Mouse (Mus musculus) ES-E14 (cell line): ENCODE measurements around the gene Gabarapl1. TPM values are rescaled to one million over a fixed set of nuclear protein-coding genes. Genes with fewer than 3 reads are reported as not detected.

Experiments
- DNase-seq: peaks from one replicate; pipeline ENCODE4 v3.0.0-alpha.2; 2013; ENCODE audit warnings: low read depth, low spot score
- H3K27ac ChIP-seq: 2 replicates; pipeline ENCODE4 v1.5.1; 2012; ENCODE audit warnings: low read depth, mild to moderate bottlenecking, low read length, moderate library complexity, mixed read lengths; ENCODE audit not compliant: poor library complexity, insufficient read depth, severe bottlenecking
- H3K36me3 ChIP-seq: 2 replicates; pipeline ENCODE4 v1.6.1; 2012; ENCODE audit warnings: mild to moderate bottlenecking, low read length, moderate library complexity, mixed read lengths; ENCODE audit not compliant: control insufficient read depth, poor library complexity, insufficient read depth, severe bottlenecking
- H3K4me1 ChIP-seq, 2 experiments: fragments of 150-350 bp in 1 of 2; sonication (generic) in 1 of 2; 2 replicates each; pipeline ENCODE4 v1.6.1; 2012; ENCODE audit warnings: low read length in 2 of 2, mild to moderate bottlenecking in 1 of 2, mixed read lengths in 1 of 2; ENCODE audit not compliant: control insufficient read depth in 2 of 2, insufficient read depth in 2 of 2, poor library complexity in 1 of 2
- H3K4me3 ChIP-seq, 2 experiments: fragments of 150-350 bp in 1 of 2; sonication (generic) in 1 of 2; 2 replicates each; pipeline ENCODE4 v1.5.1; 2012; ENCODE audit warnings: low read length in 2 of 2, low read depth in 1 of 2, mild to moderate bottlenecking in 1 of 2, mixed read lengths in 1 of 2; ENCODE audit not compliant: insufficient read depth in 1 of 2, poor library complexity in 1 of 2, severe bottlenecking in 1 of 2
- H3K9ac ChIP-seq: 2 replicates; pipeline ENCODE4 v1.6.1; 2012; ENCODE audit warnings: low read depth, mild to moderate bottlenecking, low read length, mixed read lengths; ENCODE audit not compliant: poor library complexity, insufficient read depth, severe bottlenecking
- H3K9me3 ChIP-seq: fragments of 150-350 bp; sonication (generic); 2 replicates; pipeline ENCODE4 v1.6.1; 2012; ENCODE audit warnings: low read depth, mild to moderate bottlenecking, low read length; ENCODE audit not compliant: control insufficient read depth, insufficient read depth
- CHD2 ChIP-seq: IDR thresholded peaks from 2 replicates; pipeline ENCODE4 v1.6.1; 2014; ENCODE audit warnings: mild to moderate bottlenecking, low read depth, low read length, inconsistent platforms
- HCFC1 ChIP-seq: IDR thresholded peaks from 2 replicates; pipeline ENCODE4 v1.6.1; 2012; ENCODE audit warnings: low read length, inconsistent platforms, borderline replicate concordance; ENCODE audit not compliant: insufficient read depth
- MAFK ChIP-seq: IDR thresholded peaks from 2 replicates; pipeline ENCODE4 v1.6.1; 2014; ENCODE audit warnings: mild to moderate bottlenecking, low read depth, low read length, inconsistent platforms; ENCODE audit not compliant: insufficient read depth
- ZC3H11A ChIP-seq: IDR thresholded peaks from 2 replicates; pipeline ENCODE4 v1.6.1; 2012; ENCODE audit warnings: low read depth, mild to moderate bottlenecking, inconsistent platforms, low read length, borderline replicate concordance
- ZNF384 ChIP-seq: IDR thresholded peaks from 2 replicates; pipeline ENCODE4 v1.6.1; 2012; ENCODE audit warnings: low read depth, low read length, inconsistent platforms
- in situ Hi-C, 2 experiments: fragments of 600-800 bp; cut with MboI; formaldehyde crosslinking; loops; one replicate each; pipeline ENCODE4 v1.15.1; 2025; ENCODE audit warnings: low sequenced_read_pairs in 2 of 2, inconsistent platforms in 1 of 2; ENCODE audit not compliant: unreplicated experiment in 2 of 2
- total RNA-seq: library from RNA; depleted of rRNA; stranded (reverse); fragments of 300-350 nt; gene quantifications from 2 replicates; pipeline ENCODE4 v1.2.3, GENCODE M21; 2012

Gabarapl1 gene
- total RNA-seq, 1 experiment = 25.6 TPM

- no peak for DNase-seq
- no peaks in the 10 kb centered on the region for H3K36me3 ChIP-seq
- in situ Hi-C loops = no loop called here
These were observed 20.1 kb upstream of the Gabarapl1 start for GRCm38 (mm10) chr6:129512868-129513267.

GRCm38 (mm10) chr6:129513409-129513808, 19.6 kb upstream of the Gabarapl1 start:
- H3K4me3 ChIP-seq = no peak overlapping the region
- no peak overlapping the region for H3K9ac ChIP-seq
- no peak for DNase-seq
- TF ChIP-seq ZNF384 = no peak
- TF ChIP-seq MAFK = no peak
- TF ChIP-seq ZC3H11A = no peak
- no peak for TF ChIP-seq HCFC1
- TF ChIP-seq CHD2 = no peak
- H3K27ac ChIP-seq = no peak overlapping the region
- no peaks in the 10 kb centered on the region for H3K36me3 ChIP-seq
- no peaks in the 10 kb centered on the region for H3K9me3 ChIP-seq
- H3K4me1 ChIP-seq = no peaks in the 10 kb centered on the region
- in situ Hi-C loops = no loop called here

More at GRCm38 (mm10) chr6:129512868-129513267, 20.1 kb upstream of the Gabarapl1 start:
- no peak overlapping the region for H3K4me3 ChIP-seq
- no peak overlapping the region for H3K9ac ChIP-seq
- TF ChIP-seq ZC3H11A (no peak), HCFC1 (no peak), CHD2 (no peak), MAFK (no peak), ZNF384 (no peak)
- no peaks in the 10 kb centered on the region for H3K9me3 ChIP-seq
- no peak overlapping the region for H3K27ac ChIP-seq
- no peaks in the 10 kb centered on the region for H3K4me1 ChIP-seq

- no peaks in the 10 kb centered on the region for H3K9me3 ChIP-seq
- no peaks in the 10 kb centered on the region for H3K4me1 ChIP-seq
- no peak for TF ChIP-seq HCFC1
- no peak for TF ChIP-seq ZNF384
- no peak for TF ChIP-seq CHD2
- no peak for TF ChIP-seq MAFK
- no peak for TF ChIP-seq ZC3H11A
- in situ Hi-C loops = no loop called here
- H3K27ac ChIP-seq = no peak overlapping the region
- no peaks in the 10 kb centered on the region for H3K36me3 ChIP-seq
- H3K4me3 ChIP-seq = no peak overlapping the region
- H3K9ac ChIP-seq = no peak overlapping the region
- no peak for DNase-seq
These were observed 18.6 kb upstream of the Gabarapl1 start for GRCm38 (mm10) chr6:129514376-129514775.

- TF ChIP-seq ZNF384 = no peak
- TF ChIP-seq MAFK = no peak
- TF ChIP-seq CHD2 = no peak
- TF ChIP-seq ZC3H11A = no peak
- TF ChIP-seq HCFC1 = no peak
- H3K9ac ChIP-seq = no peak overlapping the region
- no peak for DNase-seq
- H3K4me1 ChIP-seq = no peaks in the 10 kb centered on the region
- H3K36me3 ChIP-seq = no peaks in the 10 kb centered on the region
- H3K27ac ChIP-seq = no peak overlapping the region
- in situ Hi-C loops = no loop called here
- H3K4me3 ChIP-seq = no peak overlapping the region
- no peaks in the 10 kb centered on the region for H3K9me3 ChIP-seq
These were observed 17.9 kb upstream of the Gabarapl1 start for GRCm38 (mm10) chr6:129515068-129515467.

- Histone ChIP-seq H3K27ac (no peak overlapping the region), H3K36me3 (no peaks in the 10 kb centered on the region), H3K4me3 (no peak overlapping the region), H3K9ac (no peak overlapping the region), H3K4me1 (no peaks in the 10 kb centered on the region), H3K9me3 (no peaks in the 10 kb centered on the region)
- no peak for DNase-seq
- in situ Hi-C loops = no loop called here
- no peak for TF ChIP-seq CHD2
- no peak for TF ChIP-seq MAFK
- no peak for TF ChIP-seq ZNF384
- TF ChIP-seq HCFC1 = no peak
- TF ChIP-seq ZC3H11A = no peak
These were observed 16.6 kb upstream of the Gabarapl1 start for GRCm38 (mm10) chr6:129516388-129516787.
